Mouse (Mus musculus) erythroblast, embryonic 14.5 days (primary cell): ENCODE data around the gene Gtf2a1l. TPM values are rescaled to one million over a fixed set of nuclear protein-coding genes. Genes with fewer than 3 reads are reported as not detected.

ENCODE experiments used
- H3K27me3 ChIP-seq: 2 replicates; pipeline ENCODE4 v1.6.1; 2012; ENCODE audit warnings: inconsistent platforms; ENCODE audit not compliant: control insufficient read depth
- H3K36me3 ChIP-seq: 2 replicates; pipeline ENCODE4 v1.6.1; 2012; ENCODE audit warnings: mild to moderate bottlenecking, inconsistent platforms; ENCODE audit not compliant: control insufficient read depth
- H3K4me1 ChIP-seq: 2 replicates; pipeline ENCODE4 v1.6.1; 2012; ENCODE audit warnings: inconsistent platforms; ENCODE audit not compliant: control insufficient read depth
- H3K4me3 ChIP-seq: replicated peaks from 2 replicates; pipeline ENCODE3; 2012; ENCODE audit warnings: moderate library complexity, mild to moderate bottlenecking, inconsistent platforms
- H3K9me3 ChIP-seq: 2 replicates; pipeline ENCODE4 v1.6.1; 2012; ENCODE audit warnings: low read length, inconsistent platforms, mixed read lengths; ENCODE audit not compliant: control insufficient read depth
- GATA1 ChIP-seq: IDR thresholded peaks from 2 replicates; pipeline ENCODE4 v1.6.1; 2012; ENCODE audit warnings: low read length, inconsistent platforms, mixed read lengths
- TAL1 ChIP-seq: IDR thresholded peaks from 3 replicates; pipeline ENCODE4 v1.6.1; 2012; ENCODE audit warnings: low read length, inconsistent platforms, mixed read lengths
- polyA plus RNA-seq: library from polyadenylated mRNA; stranded (reverse); fragments of >175 nt; gene quantifications from 2 replicates; pipeline ENCODE4 v1.2.3, GENCODE M21; 2012

Gtf2a1l gene
- polyA plus RNA-seq, 1 experiment = not detected

DNA sequence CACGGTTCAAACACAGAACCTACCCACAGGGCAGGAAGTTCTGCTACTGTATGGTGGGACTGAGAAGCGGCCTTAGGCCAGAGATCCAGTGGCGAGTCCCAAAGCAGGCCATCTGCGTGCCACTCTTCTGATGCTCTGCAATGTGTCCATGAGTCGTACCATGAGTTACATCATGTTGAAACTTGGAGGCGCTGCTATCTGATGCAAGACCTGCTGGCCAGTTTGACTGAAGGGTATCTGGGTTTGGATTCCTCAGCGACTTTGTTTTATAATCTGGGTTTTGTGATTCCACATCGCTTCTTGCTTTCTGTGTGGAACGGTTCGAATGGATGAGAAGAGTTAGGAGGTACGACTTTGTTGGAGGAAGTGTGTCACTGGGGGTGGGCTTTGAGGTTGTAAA, 23.2 kb upstream of the Gtf2a1l start:
- TF ChIP-seq TAL1 = no peak
- TF ChIP-seq GATA1 = no peak
- Histone ChIP-seq H3K27me3 (no peaks in the 10 kb centered on the region), H3K36me3 (no peaks in the 10 kb centered on the region; the same call in 1 of the 2 replicates), H3K4me1 (no peaks in the 10 kb centered on the region), H3K4me3 (no peak overlapping the region), H3K9me3 (no peaks in the 10 kb centered on the region; the same call in 1 of the 2 replicates)

DNA sequence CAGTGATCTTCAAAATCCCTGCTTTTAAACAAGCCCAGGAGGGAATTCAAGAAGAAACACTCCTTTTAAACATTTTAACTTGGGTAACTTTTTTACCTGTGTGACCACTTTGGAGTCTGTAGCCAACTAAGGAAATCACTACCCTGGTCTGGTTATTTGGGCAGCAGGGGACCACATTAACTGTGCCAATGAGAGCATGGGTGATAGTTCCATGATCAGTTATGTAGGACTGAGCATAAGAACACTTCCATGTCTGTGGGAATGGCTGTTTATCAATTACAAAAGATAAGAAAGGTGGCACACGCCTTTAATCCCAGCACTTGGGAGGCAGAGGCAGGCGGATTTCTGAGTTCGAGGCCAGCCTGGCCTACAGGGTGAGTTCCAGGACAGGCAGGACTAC, 21.3 kb upstream of the Gtf2a1l start:
- H3K27me3 ChIP-seq = no peaks in the 10 kb centered on the region
- H3K4me3 ChIP-seq = no peak overlapping the region
- no peaks in the 10 kb centered on the region for H3K4me1 ChIP-seq
- no peak for TF ChIP-seq GATA1
- no peak for TF ChIP-seq TAL1
- no peaks in the 10 kb centered on the region; the same call in 1 of the 2 replicates for H3K9me3 ChIP-seq
- H3K36me3 ChIP-seq = no peaks in the 10 kb centered on the region; the same call in 1 of the 2 replicates

- H3K36me3 ChIP-seq = no peaks in the 10 kb centered on the region
- no peaks in the 10 kb centered on the region; the same call in 1 of the 2 replicates for H3K9me3 ChIP-seq
- H3K27me3 ChIP-seq = no peaks in the 10 kb centered on the region
- no peak for TF ChIP-seq TAL1
- no peak for TF ChIP-seq GATA1
- no peak overlapping the region for H3K4me3 ChIP-seq
- no peaks in the 10 kb centered on the region for H3K4me1 ChIP-seq
Measured at GRCm38 (mm10) chr17:88652010-88652409, 16.4 kb upstream of the Gtf2a1l start.

DNA sequence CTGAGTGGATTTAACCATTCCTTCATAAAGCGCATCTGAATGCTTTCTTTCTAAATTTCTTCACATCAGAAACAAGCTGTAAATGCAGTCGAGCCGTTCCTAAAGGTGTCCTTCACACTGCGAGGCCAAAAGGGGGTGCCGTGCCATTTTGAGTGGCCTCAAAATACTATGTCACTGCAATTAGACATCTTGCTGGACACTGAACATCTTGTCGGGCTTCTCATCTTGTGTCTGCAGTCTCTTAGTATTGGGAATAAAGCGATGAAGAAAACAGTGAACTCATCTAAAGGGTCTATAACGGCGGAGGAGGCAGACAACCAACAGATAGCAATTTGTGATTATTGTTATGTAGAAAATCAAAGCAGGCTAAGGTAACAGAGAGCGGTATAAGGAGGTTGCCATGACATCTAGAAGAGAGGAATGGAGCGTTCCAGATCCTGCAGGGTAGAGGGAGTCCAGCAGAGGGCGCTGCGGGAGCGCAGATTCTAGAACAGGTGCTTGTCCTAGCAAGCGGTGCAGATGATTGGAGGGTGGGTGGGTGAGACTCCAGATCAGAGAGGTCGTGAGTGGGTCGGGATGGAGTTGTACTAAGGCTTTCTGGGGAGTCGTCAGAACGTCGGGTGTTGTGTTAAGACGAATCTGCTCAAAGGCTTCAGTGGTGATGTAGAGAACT, 15.6 kb upstream of the Gtf2a1l start:
- Histone ChIP-seq H3K27me3 (no peaks in the 10 kb centered on the region), H3K4me3 (no peak overlapping the region), H3K9me3 (no peaks in the 10 kb centered on the region; the same call in 1 of the 2 replicates), H3K4me1 (no peaks in the 10 kb centered on the region), H3K36me3 (no peaks in the 10 kb centered on the region)
- TF ChIP-seq TAL1 = no peak
- TF ChIP-seq GATA1 = no peak

DNA sequence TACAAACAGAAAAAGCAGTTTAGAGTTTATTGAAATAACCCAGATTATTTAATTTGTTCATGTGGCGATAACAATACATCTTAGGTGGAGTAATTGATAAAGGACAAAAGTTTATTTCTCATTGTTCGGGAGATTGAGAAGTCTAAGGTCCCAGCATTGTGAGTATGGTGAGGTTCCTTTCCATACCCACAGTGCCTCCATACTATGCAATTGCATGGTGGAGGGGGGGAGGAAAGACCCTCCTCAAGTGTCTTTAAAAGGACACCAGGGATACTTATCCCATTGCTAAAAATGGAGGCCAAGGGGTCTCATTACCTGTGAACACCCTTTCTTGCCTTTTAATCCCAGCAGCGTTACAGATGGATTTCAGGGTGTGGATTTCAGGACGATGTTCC, 15.1 kb upstream of the Gtf2a1l start:
- Histone ChIP-seq H3K4me3 (no peak overlapping the region), H3K36me3 (no peaks in the 10 kb centered on the region), H3K27me3 (no peaks in the 10 kb centered on the region), H3K9me3 (no peaks in the 10 kb centered on the region; the same call in 1 of the 2 replicates), H3K4me1 (no peaks in the 10 kb centered on the region)
- TF ChIP-seq TAL1 (no peak), GATA1 (no peak)

DNA sequence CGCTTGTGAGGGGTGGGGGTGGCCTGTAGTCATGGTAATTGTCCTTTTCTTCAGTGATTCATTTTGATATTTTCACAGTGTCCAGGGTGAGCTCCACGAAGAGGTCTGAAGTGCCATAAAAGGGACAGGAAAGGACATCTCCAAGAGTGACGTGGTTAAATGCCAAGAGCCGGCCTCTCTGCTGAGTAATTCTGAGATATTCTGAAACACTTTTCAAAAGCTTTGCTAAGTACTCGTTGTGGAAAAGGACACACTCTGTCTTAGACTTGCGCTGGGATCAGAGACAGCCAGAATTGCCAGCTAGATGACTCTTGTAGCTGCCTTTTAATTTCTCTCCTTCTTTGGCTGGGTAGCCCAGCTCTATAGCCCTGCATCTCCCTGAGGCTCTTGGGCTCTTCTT, 9.9 kb upstream of the Gtf2a1l start:
- TF ChIP-seq GATA1 (no peak), TAL1 (no peak)
- no peaks in the 10 kb centered on the region for H3K36me3 ChIP-seq

GRCm38 (mm10) chr17:88666076-88666475, 2.4 kb upstream of the Gtf2a1l start:
- no peaks in the 10 kb centered on the region for H3K9me3 ChIP-seq
- TF ChIP-seq TAL1 = no peak
- no peak for TF ChIP-seq GATA1
- H3K27me3 ChIP-seq = no peaks in the 10 kb centered on the region; the same call in 1 of the 2 replicates
- H3K36me3 ChIP-seq = no peaks in the 10 kb centered on the region
- peaks cover 3% of the 10 kb centered on the region; the same call in 1 of the 2 replicates for H3K4me1 ChIP-seq
- no peak overlapping the region for H3K4me3 ChIP-seq

More for the DNA sequence above, 9.9 kb upstream of the Gtf2a1l start:
- no peaks in the 10 kb centered on the region for H3K27me3 ChIP-seq
- no peaks in the 10 kb centered on the region for H3K4me1 ChIP-seq
- no peaks in the 10 kb centered on the region for H3K9me3 ChIP-seq
- no peak overlapping the region for H3K4me3 ChIP-seq

GRCm38 (mm10) chr17:88669921-88670320, 1.5 kb downstream of the Gtf2a1l start:
- H3K4me3 ChIP-seq = no peak overlapping the region

GRCm38 (mm10) chr17:88670800-88671199, 2.3 kb downstream of the Gtf2a1l start:
- H3K27me3 ChIP-seq = no peaks in the 10 kb centered on the region; the same call in 1 of the 2 replicates
- no peak overlapping the region for H3K4me3 ChIP-seq
- no peaks in the 10 kb centered on the region for H3K9me3 ChIP-seq
- peaks cover 3% of the 10 kb centered on the region; the same call in 1 of the 2 replicates for H3K4me1 ChIP-seq
- no peaks in the 10 kb centered on the region for H3K36me3 ChIP-seq
- TF ChIP-seq TAL1 = no peak
- no peak for TF ChIP-seq GATA1

More at GRCm38 (mm10) chr17:88669921-88670320, 1.5 kb downstream of the Gtf2a1l start:
- H3K27me3 ChIP-seq = no peaks in the 10 kb centered on the region; the same call in 1 of the 2 replicates
- no peaks in the 10 kb centered on the region for H3K9me3 ChIP-seq
- H3K4me1 ChIP-seq = peaks cover 3% of the 10 kb centered on the region; the same call in 1 of the 2 replicates
- H3K36me3 ChIP-seq = no peaks in the 10 kb centered on the region
- TF ChIP-seq TAL1 = no peak
